Mouse (Mus musculus) cerebellum, postnatal 4 days (tissue): ENCODE measurements around the gene Cntnap4.
A peak's percentile ranks its signal among the peaks of the same experiment; 100 is the strongest.

Source experiments
- DNase-seq, 2 experiments: peaks; one replicate each; pipeline ENCODE4 v3.0.0; 2022; ENCODE audit warnings: low spot score in 2 of 2, mixed read lengths in 1 of 2

Cntnap4 gene

GRCm38 (mm10) chr8:112569471-112570141 lies at the start of gene Cntnap4:
Gene Cntnap4 (plus strand): TSS chr8:112570043.
- DNase-seq, result peak; percentile 30 to 50

- DNase-seq, result peak in 1 of 2 experiments; percentile 18
Observed at GRCm38 (mm10) chr8:112557376-112557775, 12.5 kb upstream of the Cntnap4 start.

GRCm38 (mm10) chr8:112570541-112570940 lies 698 bp downstream of the Cntnap4 start:
- no peak for DNase-seq

GRCm38 (mm10) chr8:112571337-112571904 lies 1.6 kb downstream of the Cntnap4 start:
- DNase-seq, result peak; percentile 32 to 59

GRCm38 (mm10) chr8:112581473-112581872 lies 11.6 kb downstream of the Cntnap4 start:
- peak in 1 of 2 experiments; percentile 43 for DNase-seq

GRCm38 (mm10) chr8:112583440-112583839 lies 13.6 kb downstream of the Cntnap4 start:
- no peak for DNase-seq

- no peak for DNase-seq
Observed at GRCm38 (mm10) chr8:112588357-112589051, 18.7 kb downstream of the Cntnap4 start.

GRCm38 (mm10) chr8:112589052-112589389 lies 19.2 kb downstream of the Cntnap4 start:
- no peak for DNase-seq

- DNase-seq, result no peak
Observed at GRCm38 (mm10) chr8:112596023-112596776, 26.4 kb downstream of the Cntnap4 start.

- DNase-seq, result no peak
Observed at GRCm38 (mm10) chr8:112599975-112600374, 30.1 kb downstream of the Cntnap4 start.

GRCm38 (mm10) chr8:112601150-112601549 lies 31.3 kb downstream of the Cntnap4 start:
- DNase-seq, result no peak

- DNase-seq, result no peak
Observed at GRCm38 (mm10) chr8:112610121-112610520, 40.3 kb downstream of the Cntnap4 start.

GRCm38 (mm10) chr8:112628791-112629190 lies 58.9 kb downstream of the Cntnap4 start:
- no peak for DNase-seq

GRCm38 (mm10) chr8:112652657-112653056 lies 82.8 kb downstream of the Cntnap4 start:
- DNase-seq, result peak in 1 of 2 experiments; percentile 40

GRCm38 (mm10) chr8:112653276-112653675 lies 83.4 kb downstream of the Cntnap4 start:
- DNase-seq, result no peak

- DNase-seq, result no peak
Observed at GRCm38 (mm10) chr8:112653994-112654393, 84.2 kb downstream of the Cntnap4 start.

GRCm38 (mm10) chr8:112664067-112664466 lies 94.2 kb downstream of the Cntnap4 start:
- no peak for DNase-seq

GRCm38 (mm10) chr8:112674671-112675070 lies 104.8 kb downstream of the Cntnap4 start:
- DNase-seq, result peak in 1 of 2 experiments; percentile 6

GRCm38 (mm10) chr8:112681757-112682156 lies 111.9 kb downstream of the Cntnap4 start:
- peak in 1 of 2 experiments; percentile 6 for DNase-seq

- no peak for DNase-seq
Observed at GRCm38 (mm10) chr8:112695708-112696107, 125.9 kb downstream of the Cntnap4 start.

- DNase-seq, result no peak
Observed at GRCm38 (mm10) chr8:112698141-112698540, 128.3 kb downstream of the Cntnap4 start.

- DNase-seq, result no peak
Observed at GRCm38 (mm10) chr8:112716982-112717381, 147.1 kb downstream of the Cntnap4 start.
